Mouse (Mus musculus): Measurements from ENCODE around the gene Lrp4. TPM values are rescaled to one million over a fixed set of nuclear protein-coding genes. Genes with fewer than 3 reads are reported as not detected.

The Lrp4 gene
- total RNA-seq (2023): 0.06 TPM

GRCm38 (mm10) chr2:91457259-91457655 lies at the start of gene Lrp4:
TSS of gene Lrp4 (plus strand) at chr2:91457511.

GRCm38 (mm10) chr2:91444286-91444892 lies 12.9 kb upstream of the Lrp4 start, which contains the start of gene 1110051M20Rik:
TSS of gene 1110051M20Rik (minus strand) at chr2:91444704.

DNA sequence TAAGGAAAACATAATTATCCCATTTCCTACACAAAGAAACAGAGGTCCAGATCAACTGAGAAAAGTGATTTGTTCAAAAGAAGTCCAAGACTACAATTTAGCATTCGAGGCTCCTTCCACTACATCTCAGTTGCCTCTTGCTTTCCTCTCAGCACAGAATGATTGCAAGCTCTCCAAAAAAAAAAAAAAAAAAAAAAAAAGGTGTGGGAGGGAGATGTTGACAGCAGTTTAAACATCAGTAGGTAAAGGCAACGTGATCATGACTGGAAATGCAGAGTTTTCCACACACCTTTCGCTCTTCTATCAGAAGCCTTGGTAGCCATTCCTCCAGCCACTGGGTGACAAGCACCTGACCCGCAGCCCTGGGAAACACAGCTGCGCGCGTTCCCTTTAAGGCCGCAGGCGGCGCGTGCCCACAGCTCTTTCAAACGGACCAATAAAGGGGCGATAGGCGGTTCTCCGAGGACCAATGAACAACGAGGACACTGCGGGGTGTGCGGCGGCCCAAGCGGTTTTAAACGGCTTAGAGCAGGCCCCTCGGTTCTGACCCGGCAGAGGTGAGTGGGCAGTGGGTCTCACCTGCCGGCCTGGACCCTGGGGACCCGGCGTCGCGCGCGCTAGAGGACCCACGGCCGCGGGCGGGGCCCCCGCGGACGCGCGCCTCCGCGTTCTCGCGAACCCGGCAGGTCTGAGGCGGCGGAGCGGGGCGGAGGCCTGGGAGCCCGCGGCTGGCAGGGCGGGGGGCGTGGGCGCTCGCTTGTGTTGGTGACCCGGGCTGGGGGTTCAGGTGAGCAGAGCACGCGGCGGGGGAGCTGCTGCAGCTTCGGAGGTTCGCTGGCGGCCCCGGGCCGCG lies 69.2 kb downstream of the Lrp4 start, which contains the start of gene Ckap5:
TSS of gene Ckap5 (plus strand) at position 469 of the 853 bp plus-strand sequence.

Other genes with a start within 250 kb of the Lrp4 start
- 90.5 TPM for gene Ddb2, start 220.5 kb upstream of the Lrp4 start, total RNA-seq (2023)
- gene Pacsin3, start 201.6 kb upstream of the Lrp4 start, total RNA-seq (2023): 1.4 TPM
- 143 TPM for gene Arfgap2, start 192.5 kb upstream of the Lrp4 start, total RNA-seq (2023)
- gene 1110051M20Rik, start 12.8 kb upstream of the Lrp4 start, total RNA-seq (2023): 7.0 TPM
- 28.7 TPM for gene Ckap5, start 69.3 kb downstream of the Lrp4 start, total RNA-seq (2023)
- 0.38 TPM for gene F2, start 178.9 kb downstream of the Lrp4 start, total RNA-seq (2023)
- 23.3 TPM for gene Zfp408, start 192.3 kb downstream of the Lrp4 start, total RNA-seq (2023)
- gene Arhgap1, start 192.3 kb downstream of the Lrp4 start, total RNA-seq (2023): 124 TPM

Data from CD4-positive naive resting alpha-beta T cell, adult 57 days (primary cell).